In the genomic region with DNA sequence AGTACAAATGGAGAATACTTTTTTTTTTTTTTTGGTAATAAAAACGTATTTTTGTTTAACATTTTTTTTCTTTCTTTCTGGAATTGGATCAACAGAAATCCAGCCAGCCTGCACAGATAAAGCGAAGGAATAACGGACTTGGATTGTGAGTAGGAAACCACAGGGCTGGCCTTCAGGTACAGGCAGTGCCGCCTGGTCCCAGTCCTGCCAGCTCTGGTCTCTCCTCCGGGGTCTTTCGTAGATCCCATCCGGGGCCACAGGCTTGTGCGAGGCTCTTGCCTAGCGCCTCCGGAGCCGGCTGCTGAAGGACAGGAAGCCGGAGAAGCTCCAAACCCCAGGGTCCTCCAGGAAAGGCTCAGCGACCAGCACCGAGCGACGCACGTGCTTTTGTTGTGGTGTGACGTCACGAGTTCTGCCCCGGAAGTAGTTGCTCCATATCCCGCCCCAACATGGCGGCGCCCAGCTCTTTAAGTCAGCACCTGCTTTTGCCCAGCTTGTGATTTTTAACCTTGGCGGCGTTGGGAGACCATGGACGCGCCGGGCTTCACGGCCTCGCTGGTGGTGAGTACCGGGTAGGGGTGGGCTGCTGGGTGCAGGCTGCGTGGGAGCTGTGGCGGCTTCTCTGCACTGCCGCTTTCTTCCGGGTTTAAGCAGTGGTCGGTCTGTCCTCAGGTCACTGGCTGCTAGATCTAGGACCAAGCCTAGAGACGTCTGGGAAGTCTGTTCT, we compare ENCODE assay signal across 8 mouse cellular contexts. TPM values are rescaled to one million over a fixed set of nuclear protein-coding genes. Genes with fewer than 3 reads are reported as not detected.
A peak's percentile ranks its signal among the peaks of the same experiment; 100 is the strongest.
DNase-seq lines count a peak whose midpoint lies in the region; ATAC-seq lines count a peak whose summit lies in the region.

Gene Slc25a26 (plus strand): TSS at position 435 of the 727 bp plus-strand sequence.

- H3K4me3 ChIP-seq in hindbrain, embryonic 12.5 days, result peak within 1 kb of the TSS; percentile 61

- no peaks in the 10 kb centered on the region for H3K9me3 ChIP-seq in hindbrain, embryonic 12.5 days (replicated peaks)

- H3K36me3 ChIP-seq in hindbrain, embryonic 12.5 days, result no peaks in the 10 kb centered on the region

- peak within 1 kb of the TSS; percentile 54 for H3K9ac ChIP-seq in hindbrain, embryonic 12.5 days

- H3K27ac ChIP-seq in hindbrain, embryonic 12.5 days, result 0 out of 2 replicates have a peak within 1 kb of the TSS, but pooled peaks have one; percentile 25

- peak within 1 kb of the TSS; percentile 75 for H3K4me2 ChIP-seq in hindbrain, embryonic 12.5 days (replicated peaks)

- no peaks in the 10 kb centered on the region for H3K27me3 ChIP-seq in hindbrain, embryonic 12.5 days

- WGBS in hindbrain, embryonic 12.5 days, result under 1% methylated on average over 37 of the region's 37 CpGs

- peak; percentile 84 for DNase-seq in Muller cell, postnatal 12 days (ENCODE audit: inconsistent ontology term)
- DNase-seq in cerebellum, adult 9-11 months, result peak; percentile 89
- DNase-seq in frontal cortex, postnatal 10 days (ENCODE audit: low spot score in 2 of 2), result peak; percentile 74 to 87
- DNase-seq in layer of hippocampus, postnatal 14 days (ENCODE audit: low spot score in 2 of 2), result peak; percentile 86 to 91
- DNase-seq in lung, postnatal 14 days, result peak; percentile 91
- DNase-seq in retina, adult 2 months (ENCODE audit: low read depth, low spot score), result peak; percentile 80
- peak; percentile 82 to 83 for DNase-seq in thymus, postnatal 36 days

- H3K4me1 ChIP-seq in hindbrain, embryonic 12.5 days, result peaks cover 7% of the 10 kb centered on the region

- ATAC-seq in hindbrain, embryonic 12.5 days (ENCODE audit: low FRiP score), result peak; percentile 98

RNA-seq across cellular contexts. Expression of gene Slc25a26, which starts in this region (rescaled TPM):
- 6.8 and 8.8 TPM in 2 replicates for polyA plus RNA-seq in hindbrain, embryonic 12.5 days (2016; fragmentation: Nextera tagmentation; extraction: Ambion mirVana)
- total RNA-seq in layer of hippocampus, postnatal 14 days (2021), result 10 to 100 TPM; 14.0 to 16.1 TPM

Comparison
In these comparisons a context has a peak if more than half of its experiments do, and no peak if none do; other contexts are left out.
1. Peak in every context shown above with its lines: DNase-seq, ATAC-seq, H3K4me3 ChIP-seq and H3K27ac ChIP-seq.